In genomic region chr6:148946409-148946742, GRCm38 (mm10) we compare ENCODE assay signal across 8 mouse cellular contexts. TPM values are rescaled to one million over a fixed set of nuclear protein-coding genes. Genes with fewer than 3 reads are reported as not detected.
A peak's percentile ranks its signal among the peaks of the same experiment; 100 is the strongest.
DNase-seq lines count a peak whose midpoint lies in the region; ATAC-seq lines count a peak whose summit lies in the region.

Gene Sinhcaf (minus strand): TSS chr6:148946467.

- ATAC-seq in heart, embryonic 13.5 days (ENCODE audit: extremely low read depth, insufficient number of reproducible peaks, low FRiP score, low TSS enrichment), result peak; percentile 83
- ATAC-seq in liver, embryonic 12.5 days, result peak; percentile 86
- peak; percentile 86 for ATAC-seq in stomach, embryonic 15.5 days (ENCODE audit: insufficient read depth, low FRiP score, low read depth)

- under 1% methylated on average over 47 of the region's 47 CpGs for WGBS in heart, embryonic 13.5 days
- WGBS in liver, embryonic 12.5 days (ENCODE audit: insufficient replicate concordance), result 5% methylated on average over 44 of the region's 47 CpGs
- under 1% methylated on average over 44 of the region's 47 CpGs for WGBS in stomach, embryonic 15.5 days

- no peak within 1 kb of the TSS for H3K27ac ChIP-seq in brown adipose tissue, adult 24 weeks (replicated peaks; ENCODE audit: low read depth, low read length)
- peak within 1 kb of the TSS; percentile 95 for H3K27ac ChIP-seq in heart, embryonic 13.5 days (replicated peaks)
- peak within 1 kb of the TSS; percentile 92 for H3K27ac ChIP-seq in liver, embryonic 12.5 days
- H3K27ac ChIP-seq in stomach, embryonic 15.5 days, result peak within 1 kb of the TSS; percentile 95

- no peaks in the 10 kb centered on the region for H3K4me1 ChIP-seq in brown adipose tissue, adult 24 weeks (ENCODE audit: control insufficient read depth, insufficient read depth, insufficient read length, low read length)
- peaks cover 31% of the 10 kb centered on the region for H3K4me1 ChIP-seq in heart, embryonic 13.5 days
- H3K4me1 ChIP-seq in liver, embryonic 12.5 days, result peaks cover 40% of the 10 kb centered on the region
- peaks cover 12% of the 10 kb centered on the region; the same call in 1 of the 2 replicates for H3K4me1 ChIP-seq in stomach, embryonic 15.5 days

- H3K9ac ChIP-seq in heart, embryonic 13.5 days, result peak within 1 kb of the TSS; percentile 89
- H3K9ac ChIP-seq in liver, embryonic 12.5 days, result peak within 1 kb of the TSS; percentile 92
- H3K9ac ChIP-seq in stomach, embryonic 15.5 days, result peak within 1 kb of the TSS; percentile 68

- DNase-seq in CD4-positive, CD25-positive, alpha-beta regulatory T cell, adult 2 months (ENCODE audit: low read depth, low spot score), result peak; percentile 98
- DNase-seq in fat pad, adult 2 months (ENCODE audit: extremely low read depth, low read depth, low spot score), result peak; percentile 66
- peak; percentile 99 for DNase-seq in kidney, postnatal 10 days
- DNase-seq in natural killer cell, adult 2 months (ENCODE audit: low spot score in 2 of 2), result peak; percentile 91 to 97

- H3K4me2 ChIP-seq in heart, embryonic 13.5 days, result peak within 1 kb of the TSS; percentile 87
- H3K4me2 ChIP-seq in liver, embryonic 12.5 days, result peak within 1 kb of the TSS; percentile 92
- H3K4me2 ChIP-seq in stomach, embryonic 15.5 days, result peak within 1 kb of the TSS; percentile 89

- H3K36me3 ChIP-seq in heart, embryonic 13.5 days, result peaks cover 15% of the 10 kb centered on the region
- H3K36me3 ChIP-seq in liver, embryonic 12.5 days, result peaks cover 12% of the 10 kb centered on the region
- H3K36me3 ChIP-seq in stomach, embryonic 15.5 days, result no peaks in the 10 kb centered on the region

- H3K9me3 ChIP-seq in heart, embryonic 13.5 days, result no peaks in the 10 kb centered on the region
- no peaks in the 10 kb centered on the region for H3K9me3 ChIP-seq in liver, embryonic 12.5 days (replicated peaks)
- no peaks in the 10 kb centered on the region for H3K9me3 ChIP-seq in stomach, embryonic 15.5 days

- no peaks in the 10 kb centered on the region for H3K27me3 ChIP-seq in heart, embryonic 13.5 days (replicated peaks)
- H3K27me3 ChIP-seq in liver, embryonic 12.5 days (replicated peaks), result no peaks in the 10 kb centered on the region
- H3K27me3 ChIP-seq in stomach, embryonic 15.5 days (replicated peaks), result no peaks in the 10 kb centered on the region

- peak within 1 kb of the TSS; percentile 85 for H3K4me3 ChIP-seq in brown adipose tissue, adult 24 weeks (ENCODE audit: insufficient read depth, low read depth, low read length)
- peak within 1 kb of the TSS; percentile 92 for H3K4me3 ChIP-seq in heart, embryonic 13.5 days
- H3K4me3 ChIP-seq in liver, embryonic 12.5 days, result peak within 1 kb of the TSS; percentile 93
- H3K4me3 ChIP-seq in stomach, embryonic 15.5 days (replicated peaks), result peak within 1 kb of the TSS; percentile 74

RNA-seq across cellular contexts. Expression of gene Sinhcaf, which starts in this region (rescaled TPM):
- polyA plus RNA-seq in brown adipose tissue, adult 24 weeks (2012; ENCODE audit: insufficient read depth, insufficient read length, missing spikeins), result 1.3 and 2.3 TPM in 2 replicates
- polyA plus RNA-seq in heart, embryonic 13.5 days (2015; fragmentation: Nextera tagmentation; extraction: Ambion mirVana), result 65.0 and 79.9 TPM in 2 replicates
- polyA plus RNA-seq in liver, embryonic 12.5 days (2016; fragmentation: Nextera tagmentation; extraction: Ambion mirVana), result 44.0 and 45.4 TPM in 2 replicates
- polyA plus RNA-seq in stomach, embryonic 15.5 days (2015; fragmentation: Nextera tagmentation; extraction: Ambion mirVana), result 87.0 and 90.3 TPM in 2 replicates

Comparison
In these comparisons a context has a peak if more than half of its experiments do, and no peak if none do; other contexts are left out.
1. RNA of gene Sinhcaf (polyA plus RNA-seq): 87.0 to 90.3 TPM in stomach, embryonic 15.5 days, 65.0 to 79.9 TPM in heart, embryonic 13.5 days and 44.0 to 45.4 TPM in liver, embryonic 12.5 days; 1.3 to 2.3 TPM in brown adipose tissue, adult 24 weeks; every median in the first group is over 10 times any median in the second.
2. Peak in every context shown above with its lines, with median percentiles within 50 percentile points of each other: DNase-seq, H3K4me3 ChIP-seq, ATAC-seq, H3K4me2 ChIP-seq and H3K9ac ChIP-seq.